Comparison of ENCODE assay signal across 8 mouse cellular contexts in genomic region chr11:74770037-74770436, GRCm38 (mm10). TPM values are rescaled to one million over a fixed set of nuclear protein-coding genes. Genes with fewer than 3 reads are reported as not detected.
A peak's percentile ranks its signal among the peaks of the same experiment; 100 is the strongest.
DNase-seq lines count a peak whose midpoint lies in the region; ATAC-seq and TF ChIP-seq lines count a peak whose summit lies in the region.

No protein-coding gene starts in this region.

- DNase-seq in heart, postnatal 14 days: no peak
- DNase-seq in ES-E14 (ENCODE audit: low read depth, low spot score): no peak
- DNase-seq in liver, postnatal 0 days: no peak
- no peak for DNase-seq in adrenal gland, adult (ENCODE audit: inconsistent age in 2 of 2, low spot score in 1 of 2)
- DNase-seq in right cerebral cortex, postnatal 25 days: no peak

- no peak for TF ChIP-seq EP300 in liver, postnatal 0 days (IDR thresholded peaks at IDR 0.05; ENCODE audit: low read depth)

- H3K4me1 ChIP-seq in heart, embryonic 11.5 days (ENCODE audit: control insufficient read depth, insufficient read depth, low read length): peaks cover 8% of the 10 kb centered on the region
- H3K4me1 ChIP-seq in ES-E14 (ENCODE audit: control insufficient read depth in 2 of 2, insufficient read depth in 2 of 2, low read length in 2 of 2, poor library complexity in 1 of 2): peaks cover 3 to 11% of the 10 kb centered on the region in 2 experiments; a peak in 2 of 4 replicates
- peaks cover 13% of the 10 kb centered on the region for H3K4me1 ChIP-seq in heart, embryonic 16.5 days (ENCODE audit: control insufficient read depth, insufficient read depth, low read length)
- peaks cover 17% of the 10 kb centered on the region for H3K4me1 ChIP-seq in liver, postnatal 0 days (ENCODE audit: insufficient read depth)

- peak overlapping the region; percentile 88; the same call in 1 of the 2 replicates for H3K27ac ChIP-seq in heart, embryonic 11.5 days (ENCODE audit: low read depth, low read length)
- peak overlapping the region; percentile 59; the same call in 1 of the 2 replicates for H3K27ac ChIP-seq in ES-E14 (ENCODE audit: insufficient read depth, low read depth, low read length, poor library complexity, severe bottlenecking)
- H3K27ac ChIP-seq in heart, embryonic 16.5 days (ENCODE audit: low read length): peak overlapping the region; percentile 66
- H3K27ac ChIP-seq in liver, postnatal 0 days (ENCODE audit: low read depth): no peak overlapping the region

- in situ Hi-C loops in ES-E14 (cut with MboI; ENCODE audit: low sequenced_read_pairs in 2 of 2, unreplicated experiment in 2 of 2): no loop called here

- no peak for ATAC-seq in heart, embryonic 11.5 days (replicated peaks; ENCODE audit: insufficient number of reproducible peaks, low FRiP score, low TSS enrichment)
- no peak for ATAC-seq in heart, embryonic 16.5 days (replicated peaks; ENCODE audit: extremely low read depth, insufficient read depth, low FRiP score)
- ATAC-seq in liver, postnatal 0 days: no peak
- ATAC-seq in monocyte, adult 5-6 weeks (replicated peaks; ENCODE audit: insufficient number of reproducible peaks, low FRiP score, low TSS enrichment, poor library complexity, severe bottlenecking): no peak

- peak overlapping the region; percentile 77 for H3K4me2 ChIP-seq in heart, embryonic 11.5 days
- H3K4me2 ChIP-seq in heart, embryonic 16.5 days (ENCODE audit: low read depth, low read length): peak overlapping the region; percentile 69
- peak overlapping the region; percentile 98 for H3K4me2 ChIP-seq in liver, postnatal 0 days (ENCODE audit: low read depth, low read length)

- no peaks in the 10 kb centered on the region for H3K9me3 ChIP-seq in heart, embryonic 11.5 days (replicated peaks; ENCODE audit: control insufficient read depth, low read length)
- H3K9me3 ChIP-seq in ES-E14 (ENCODE audit: control insufficient read depth, insufficient read depth, low read depth, low read length): no peaks in the 10 kb centered on the region
- no peaks in the 10 kb centered on the region for H3K9me3 ChIP-seq in heart, embryonic 16.5 days (replicated peaks; ENCODE audit: control insufficient read depth, low read length)
- no peaks in the 10 kb centered on the region for H3K9me3 ChIP-seq in liver, postnatal 0 days (ENCODE audit: low read length)

- TF ChIP-seq CTCF in liver, postnatal 0 days (IDR thresholded peaks at IDR 0.05; ENCODE audit: low read depth): no peak

- intact Hi-C loops in heart, postnatal 14 days (cut with DNase I): loop anchor here (5.0 kb wide), 1 partner anchor 133 kb away; no protein-coding TSS in a partner anchor

- H3K9ac ChIP-seq in heart, embryonic 11.5 days (ENCODE audit: low read depth, low read length): peak overlapping the region; percentile 87
- peak overlapping the region; percentile 85; the same call in 1 of the 2 replicates for H3K9ac ChIP-seq in ES-E14 (ENCODE audit: insufficient read depth, low read depth, low read length, poor library complexity, severe bottlenecking)
- peak overlapping the region; percentile 73 for H3K9ac ChIP-seq in heart, embryonic 16.5 days (ENCODE audit: low read length)
- H3K9ac ChIP-seq in liver, postnatal 0 days (replicated peaks): peak overlapping the region; percentile 91

- H3K4me3 ChIP-seq in heart, embryonic 11.5 days (ENCODE audit: low read depth, low read length): peak overlapping the region; percentile 80
- peak overlapping the region; percentile 65 to 98 for H3K4me3 ChIP-seq in ES-E14 (ENCODE audit: insufficient read depth in 1 of 2, low read depth in 1 of 2, low read length in 2 of 2, poor library complexity in 1 of 2, severe bottlenecking in 1 of 2)
- peak overlapping the region; percentile 64 for H3K4me3 ChIP-seq in heart, embryonic 16.5 days (ENCODE audit: low read length)
- peak overlapping the region; percentile 88 for H3K4me3 ChIP-seq in liver, postnatal 0 days (ENCODE audit: low read depth, low read length)

- 80% methylated on average over 9 of the region's 9 CpGs for WGBS in heart, embryonic 11.5 days (ENCODE audit: insufficient replicate concordance)
- WGBS in heart, embryonic 16.5 days: 81% methylated on average over 9 of the region's 9 CpGs
- WGBS in liver, postnatal 0 days (ENCODE audit: insufficient replicate concordance): 76% methylated on average over 9 of the region's 9 CpGs

- H3K36me3 ChIP-seq in heart, embryonic 11.5 days (ENCODE audit: control insufficient read depth, insufficient read depth, low read length): peaks cover 10% of the 10 kb centered on the region
- H3K36me3 ChIP-seq in ES-E14 (ENCODE audit: control insufficient read depth, insufficient read depth, low read length, poor library complexity, severe bottlenecking): peaks cover 15% of the 10 kb centered on the region
- peaks cover 8% of the 10 kb centered on the region for H3K36me3 ChIP-seq in heart, embryonic 16.5 days (ENCODE audit: control insufficient read depth, insufficient read depth)
- peaks cover 11% of the 10 kb centered on the region; the same call in 1 of the 2 replicates for H3K36me3 ChIP-seq in liver, postnatal 0 days (replicated peaks; ENCODE audit: insufficient read depth, low read length)

- H3K27me3 ChIP-seq in heart, embryonic 11.5 days (ENCODE audit: control insufficient read depth, insufficient read depth, low read length): no peaks in the 10 kb centered on the region
- H3K27me3 ChIP-seq in heart, embryonic 16.5 days (ENCODE audit: control insufficient read depth, insufficient read depth, low read length): no peaks in the 10 kb centered on the region
- H3K27me3 ChIP-seq in liver, postnatal 0 days (ENCODE audit: insufficient read depth, low read length): no peaks in the 10 kb centered on the region

TF ChIP-seq in ES-E14, 5 proteins besides CTCF, POLR2A, EP300 and RAD21:
- no peak for TF ChIP-seq MAFK (IDR thresholded peaks at IDR 0.05; ENCODE audit: insufficient read depth, low read depth, low read length)
- no peak for TF ChIP-seq ZC3H11A (IDR thresholded peaks at IDR 0.05; ENCODE audit: borderline replicate concordance, low read depth, low read length)
- TF ChIP-seq CHD2 (IDR thresholded peaks at IDR 0.05; ENCODE audit: low read depth, low read length): no peak
- TF ChIP-seq ZNF384 (IDR thresholded peaks at IDR 0.05; ENCODE audit: low read depth, low read length): no peak
- no peak for TF ChIP-seq HCFC1 (IDR thresholded peaks at IDR 0.05; ENCODE audit: borderline replicate concordance, insufficient read depth, low read length)

RNA-seq across cellular contexts. Expression of gene Mettl16, which starts 0.6 kb away (rescaled TPM):
- polyA plus RNA-seq in heart, embryonic 11.5 days (2014; fragmentation: Nextera tagmentation; extraction: Ambion mirVana): 28.5 and 29.5 TPM in 2 replicates
- 10 to 100 TPM; 11.2 to 14.2 TPM for total RNA-seq in heart, postnatal 14 days (2021)
- total RNA-seq in ES-E14 (2012; rRNA removed): 52.5 and 72.7 TPM in 2 replicates
- 30.4 and 33.0 TPM in 2 replicates for polyA plus RNA-seq in heart, embryonic 16.5 days (2015; fragmentation: Nextera tagmentation; extraction: Ambion mirVana)
- polyA plus RNA-seq in liver, postnatal 0 days (2015; fragmentation: Nextera tagmentation; extraction: Ambion mirVana): 7.2 and 8.4 TPM in 2 replicates
- 26.1 to 29.5 TPM (median 28.1 TPM) in 3 replicates for total RNA-seq in monocyte, adult 5-6 weeks (2017)

RNA-seq across cellular contexts. Expression of gene Pafah1b1, which starts 45.6 kb away (rescaled TPM):
- 73.7 and 79.6 TPM in 2 replicates for polyA plus RNA-seq in heart, embryonic 11.5 days (2014; fragmentation: Nextera tagmentation; extraction: Ambion mirVana)
- total RNA-seq in heart, postnatal 14 days (2021): 100 to 1,000 TPM; 200 to 201 TPM
- total RNA-seq in ES-E14 (2012; rRNA removed): 41.8 and 64.6 TPM in 2 replicates
- 41.7 and 53.1 TPM in 2 replicates for polyA plus RNA-seq in heart, embryonic 16.5 days (2015; fragmentation: Nextera tagmentation; extraction: Ambion mirVana)
- 24.1 and 30.1 TPM in 2 replicates for polyA plus RNA-seq in liver, postnatal 0 days (2015; fragmentation: Nextera tagmentation; extraction: Ambion mirVana)
- total RNA-seq in monocyte, adult 5-6 weeks (2017): 110 to 123 TPM (median 118 TPM) in 3 replicates
